Mouse (Mus musculus) lung, postnatal 0 days (tissue): Measurements from ENCODE around the gene Ccdc107. TPM values are rescaled to one million over a fixed set of nuclear protein-coding genes. Genes with fewer than 3 reads are reported as not detected.

Source experiments
- ATAC-seq: fragments of 200-750 bp; cut with Nextera tagmentation; 2 replicates; pipeline ENCODE4 v1.8.0; 2017; ENCODE audit warnings: moderate library complexity
- DNase-seq: peaks from one replicate; pipeline ENCODE4 v3.0.0-alpha.2; 2016; ENCODE audit warnings: low spot score
- H3K27ac ChIP-seq: fragments of 300-500 bp; sonication (generic); 2 replicates; pipeline ENCODE4 v1.5.1; 2014; ENCODE audit warnings: antibody characterized with exemption, mild to moderate bottlenecking, low read length, mixed read lengths
- H3K27me3 ChIP-seq: fragments of 300-500 bp; sonication (generic); replicated peaks from 2 replicates; pipeline ENCODE4 v1.6.1; 2014; ENCODE audit warnings: low read length, mixed read lengths; ENCODE audit not compliant: insufficient read depth
- H3K36me3 ChIP-seq: fragments of 300-500 bp; sonication (generic); 2 replicates; pipeline ENCODE4 v1.6.1; 2014; ENCODE audit warnings: low read length, mixed read lengths; ENCODE audit not compliant: insufficient read depth
- H3K4me1 ChIP-seq: fragments of 300-500 bp; sonication (generic); 2 replicates; pipeline ENCODE4 v1.6.1; 2014; ENCODE audit warnings: antibody characterized with exemption, low read depth, low read length, mixed read lengths; ENCODE audit not compliant: insufficient read depth
- H3K4me2 ChIP-seq: fragments of 300-500 bp; sonication (generic); replicated peaks from 2 replicates; pipeline ENCODE4 v1.6.1; 2014; ENCODE audit warnings: low read depth, mild to moderate bottlenecking, low read length, moderate library complexity, mixed read lengths
- H3K4me3 ChIP-seq: fragments of 300-500 bp; sonication (generic); 2 replicates; pipeline ENCODE4 v1.5.1; 2014; ENCODE audit warnings: low read depth, low read length
- H3K9ac ChIP-seq: fragments of 300-500 bp; sonication (generic); replicated peaks from 2 replicates; pipeline ENCODE4 v1.6.1; 2014; ENCODE audit warnings: low read depth, mild to moderate bottlenecking
- H3K9me3 ChIP-seq: fragments of 300-500 bp; sonication (generic); 2 replicates; pipeline ENCODE4 v1.6.1; 2016; ENCODE audit warnings: low read length, mixed read lengths
- CTCF ChIP-seq: IDR thresholded peaks from 2 replicates; pipeline ENCODE4 v1.5.1; 2016; ENCODE audit warnings: antibody characterized with exemption, mild to moderate bottlenecking
- EP300 ChIP-seq: IDR thresholded peaks from 2 replicates; pipeline ENCODE4 v1.6.1; 2016; ENCODE audit warnings: antibody characterized with exemption, mild to moderate bottlenecking, control low read depth
- WGBS: fragments of 180-500 bp; shearing (Covaris S2); extraction: QIAGEN DNeasy Blood & Tissue Kit; methylation state at CpG from one replicate; pipeline ENCODE4 v1.1.7; 2014; 5-methylcytosine and 5-hydroxymethylcytosine counted together
- polyA plus RNA-seq: library from polyadenylated mRNA; unstranded; fragments of >200 nt; fragmentation: Nextera tagmentation; extraction: Ambion mirVana; gene quantifications from 2 replicates; pipeline ENCODE4 v1.2.1, GENCODE M21; 2015

The Ccdc107 gene
- polyA plus RNA-seq, 1 experiment from 2014 or later, result 81.0 TPM

DNA sequence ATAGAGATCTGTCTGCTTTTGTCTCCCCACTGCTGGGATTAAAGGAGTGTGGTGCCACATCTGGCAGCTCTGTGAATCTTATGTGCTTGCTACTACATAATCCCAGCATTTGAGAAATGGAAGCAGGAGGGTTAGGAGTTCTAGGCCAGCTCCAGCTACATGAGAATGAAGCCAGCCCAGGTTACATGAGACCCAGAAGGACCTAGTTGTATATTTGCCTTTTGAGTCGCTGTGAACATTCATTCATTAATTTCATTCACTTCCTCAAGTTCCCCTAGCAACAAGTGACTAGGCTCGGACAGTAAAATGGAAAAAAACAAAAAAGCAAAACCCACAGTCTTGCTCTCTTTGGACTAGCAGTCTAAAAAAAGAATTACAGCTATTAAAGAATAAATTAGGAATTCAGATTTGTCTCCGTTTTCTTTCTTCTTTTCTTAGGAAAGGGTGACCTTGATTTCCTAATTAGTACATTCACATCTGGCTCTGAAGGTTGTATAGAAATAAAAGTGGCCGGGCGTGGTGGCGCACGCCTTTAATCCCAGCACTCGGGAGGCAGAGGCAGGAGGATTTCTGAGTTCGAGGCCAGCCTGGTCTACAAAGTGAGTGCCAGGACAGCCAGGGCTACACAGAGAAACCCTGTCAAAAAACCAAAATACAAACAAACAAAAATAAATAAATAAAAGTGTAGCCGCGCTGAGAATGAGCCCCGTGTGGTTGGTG, 439 bp upstream of the Ccdc107 start:
- no peaks in the 10 kb centered on the region for H3K9me3 ChIP-seq
- H3K4me3 ChIP-seq, result peak overlapping the region; percentile 78
- WGBS, result 40% methylated on average over 12 of the region's 12 CpGs
- no peaks in the 10 kb centered on the region for H3K36me3 ChIP-seq
- DNase-seq, result peak; percentile 68
- H3K27me3 ChIP-seq, result no peaks in the 10 kb centered on the region
- H3K4me2 ChIP-seq, result peak overlapping the region; percentile 50
- H3K4me1 ChIP-seq, result no peaks in the 10 kb centered on the region
- H3K27ac ChIP-seq, result peak overlapping the region; percentile 70
- ATAC-seq, result no peak
- TF ChIP-seq EP300 (no peak), CTCF (no peak)
- H3K9ac ChIP-seq, result peak overlapping the region; percentile 66; the same call in 1 of the 2 replicates

DNA sequence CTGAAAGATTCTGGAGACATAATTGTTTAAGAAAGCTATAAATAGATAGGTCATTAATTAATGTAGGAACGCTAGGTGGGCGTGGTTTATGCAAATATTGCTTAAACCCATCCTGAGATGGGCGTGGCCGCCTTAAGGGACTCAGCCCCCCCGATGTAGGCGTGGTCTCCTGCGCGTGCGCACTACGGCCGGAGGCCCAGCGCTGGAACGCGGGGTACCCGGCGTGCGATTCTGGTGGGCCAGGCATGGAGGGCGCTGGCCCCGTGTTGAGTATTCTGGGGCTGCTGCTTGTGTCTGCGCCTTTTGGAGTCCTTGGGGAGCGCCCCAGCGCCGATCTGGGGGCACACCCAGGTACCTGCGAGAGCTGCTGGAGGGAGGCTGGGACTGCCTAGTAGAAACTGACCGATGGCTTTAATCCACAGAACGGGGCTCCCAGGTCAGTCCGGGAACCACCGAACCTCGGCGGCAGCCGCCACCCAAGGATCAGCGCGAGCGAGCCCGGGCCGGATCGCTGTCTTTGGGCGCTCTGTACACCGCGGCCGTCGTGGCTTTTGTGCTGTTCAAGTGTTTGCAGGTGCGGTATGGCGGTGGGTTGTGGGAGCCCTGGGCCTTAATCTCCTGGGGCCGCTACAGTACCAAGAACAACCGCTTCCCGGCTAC, 616 bp downstream of the Ccdc107 start:
- no peaks in the 10 kb centered on the region for H3K4me1 ChIP-seq
- ATAC-seq (peak; percentile 85), DNase-seq (peak; percentile 96)
- H3K4me2 ChIP-seq, result peak overlapping the region; percentile 87
- under 1% methylated on average over 47 of the region's 47 CpGs for WGBS
- peak overlapping the region; percentile 78 for H3K4me3 ChIP-seq
- TF ChIP-seq CTCF (peak; percentile 43), EP300 (no peak)
- no peaks in the 10 kb centered on the region for H3K36me3 ChIP-seq
- no peaks in the 10 kb centered on the region for H3K9me3 ChIP-seq
- H3K27ac ChIP-seq, result peak overlapping the region; percentile 70
- H3K27me3 ChIP-seq, result no peaks in the 10 kb centered on the region
- H3K9ac ChIP-seq, result peak overlapping the region; percentile 66

DNA sequence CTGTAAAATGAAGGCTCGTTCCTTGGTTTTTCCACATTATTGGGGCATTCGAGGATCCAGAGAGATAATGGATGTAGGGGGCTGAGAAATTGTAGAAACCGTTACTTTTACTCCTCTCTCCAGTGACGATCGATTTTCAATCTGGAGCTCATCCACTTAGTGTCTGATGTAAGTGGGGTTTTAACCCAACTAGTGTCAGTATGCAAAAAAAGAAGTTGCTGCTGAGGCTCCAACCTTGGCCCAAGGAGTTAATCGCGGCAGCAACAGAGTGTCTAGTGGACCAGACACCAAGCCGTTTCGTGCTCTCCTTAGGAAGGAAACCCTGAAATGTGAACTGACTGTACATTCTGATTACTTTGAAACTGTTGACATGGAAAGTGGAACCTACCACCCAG, 1.1 kb downstream of the Ccdc107 start:
- ATAC-seq (no peak), DNase-seq (no peak)
- peak overlapping the region; percentile 66 for H3K9ac ChIP-seq
- no peak for TF ChIP-seq CTCF
- TF ChIP-seq EP300, result no peak
- H3K36me3 ChIP-seq, result no peaks in the 10 kb centered on the region
- H3K27me3 ChIP-seq, result no peaks in the 10 kb centered on the region
- no peaks in the 10 kb centered on the region for H3K9me3 ChIP-seq
- H3K4me3 ChIP-seq, result peak overlapping the region; percentile 78
- WGBS, result 2% methylated on average over 9 of the region's 9 CpGs
- H3K4me2 ChIP-seq, result peak overlapping the region; percentile 87
- H3K27ac ChIP-seq, result peak overlapping the region; percentile 70
- peaks cover 2% of the 10 kb centered on the region; the same call in 1 of the 2 replicates for H3K4me1 ChIP-seq

- H3K4me1 ChIP-seq, result peaks cover 5% of the 10 kb centered on the region; the same call in 1 of the 2 replicates
These were observed 3.9 kb downstream of the Ccdc107 start for GRCm38 (mm10) chr4:43496587-43496986.

GRCm38 (mm10) chr4:43497405-43497804, 4.7 kb downstream of the Ccdc107 start:
- H3K4me1 ChIP-seq, result peaks cover 5% of the 10 kb centered on the region; the same call in 1 of the 2 replicates
- DNase-seq (no peak), ATAC-seq (no peak)
- WGBS, result 82% methylated on average over 8 of the region's 8 CpGs
- H3K4me3 ChIP-seq, result no peak overlapping the region
- H3K27me3 ChIP-seq, result no peaks in the 10 kb centered on the region
- no peaks in the 10 kb centered on the region for H3K9me3 ChIP-seq
- no peak overlapping the region for H3K4me2 ChIP-seq
- no peak overlapping the region for H3K27ac ChIP-seq
- H3K9ac ChIP-seq, result no peak overlapping the region
- TF ChIP-seq EP300 (no peak), CTCF (no peak)
- H3K36me3 ChIP-seq, result no peaks in the 10 kb centered on the region

More at GRCm38 (mm10) chr4:43496587-43496986, 3.9 kb downstream of the Ccdc107 start:
- DNase-seq (no peak), ATAC-seq (no peak)
- 54% methylated on average over 6 of the region's 6 CpGs for WGBS
- Histone ChIP-seq H3K36me3 (no peaks in the 10 kb centered on the region), H3K4me2 (no peak overlapping the region), H3K27ac (no peak overlapping the region), H3K27me3 (no peaks in the 10 kb centered on the region), H3K9me3 (no peaks in the 10 kb centered on the region), H3K4me3 (no peak overlapping the region), H3K9ac (no peak overlapping the region)
- TF ChIP-seq CTCF (no peak), EP300 (no peak)

- no peaks in the 10 kb centered on the region for H3K27me3 ChIP-seq
- WGBS, result 45% methylated on average over 4 of the region's 4 CpGs
- no peak for ATAC-seq
- H3K4me3 ChIP-seq, result no peak overlapping the region
- TF ChIP-seq CTCF, result no peak
- TF ChIP-seq EP300, result no peak
- no peak overlapping the region for H3K4me2 ChIP-seq
- H3K9ac ChIP-seq, result no peak overlapping the region
- no peaks in the 10 kb centered on the region for H3K9me3 ChIP-seq
- peaks cover 5% of the 10 kb centered on the region; the same call in 1 of the 2 replicates for H3K4me1 ChIP-seq
- no peaks in the 10 kb centered on the region for H3K36me3 ChIP-seq
- H3K27ac ChIP-seq, result no peak overlapping the region
- DNase-seq, result no peak
These were observed 5.2 kb downstream of the Ccdc107 start for GRCm38 (mm10) chr4:43497946-43498345.
